Mouse (Mus musculus): ENCODE results near the gene Lcmt1.

Lcmt1 gene

DNA sequence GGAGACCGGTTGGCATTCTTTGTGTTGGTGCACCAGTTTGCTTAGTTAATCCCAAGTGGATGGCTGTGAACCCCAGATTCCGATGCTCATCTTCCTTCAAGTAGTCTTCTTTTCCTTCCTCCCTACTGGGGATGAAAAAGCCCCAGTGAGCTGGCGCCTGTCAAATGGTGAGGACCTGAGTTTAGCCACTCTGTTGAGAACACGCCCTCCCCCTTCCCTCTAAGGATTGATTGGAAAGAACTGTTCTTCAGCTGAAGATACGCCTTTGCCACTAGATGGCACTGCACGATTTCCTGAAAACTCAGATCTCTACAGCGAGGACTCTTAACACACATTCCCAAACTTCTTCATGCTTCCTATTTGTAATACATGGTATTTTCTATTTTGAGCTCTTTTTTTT is 29.2 kb downstream of the Lcmt1 start:
- peak in 1 of 2 experiments; percentile 11 for DNase-seq (ENCODE audit: low spot score in 2 of 2)

- DNase-seq (ENCODE audit: low spot score in 2 of 2) = no peak
Measured at GRCm38 (mm10) chr7:123399286-123399685, 29.7 kb downstream of the Lcmt1 start.

GRCm38 (mm10) chr7:123401121-123401520 is 31.5 kb downstream of the Lcmt1 start:
- DNase-seq (ENCODE audit: low spot score in 2 of 2) = no peak

DNA sequence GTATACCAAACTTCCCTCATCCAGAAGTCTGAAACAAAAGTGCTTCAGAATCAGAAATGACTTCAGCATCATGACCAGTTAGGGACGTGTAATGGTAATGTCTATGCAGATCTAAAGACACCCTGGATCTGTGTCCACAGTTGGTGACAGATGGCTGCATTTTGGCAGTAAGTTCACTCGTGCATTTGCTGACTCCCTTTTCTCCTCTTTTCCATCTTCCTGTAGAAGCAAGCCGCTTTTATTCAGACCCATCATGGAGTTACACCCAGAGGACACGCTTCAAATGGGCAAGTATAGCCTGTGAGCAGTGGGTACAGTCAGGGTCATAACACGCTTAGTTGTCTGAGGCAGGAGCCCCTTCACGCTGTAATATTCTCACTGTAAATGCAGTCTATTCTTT is 34.6 kb downstream of the Lcmt1 start:
- DNase-seq (ENCODE audit: low spot score in 2 of 2) = no peak

GRCm38 (mm10) chr7:123405619-123406018 is 36.0 kb downstream of the Lcmt1 start:
- no peak for DNase-seq (ENCODE audit: low spot score in 2 of 2)

DNA sequence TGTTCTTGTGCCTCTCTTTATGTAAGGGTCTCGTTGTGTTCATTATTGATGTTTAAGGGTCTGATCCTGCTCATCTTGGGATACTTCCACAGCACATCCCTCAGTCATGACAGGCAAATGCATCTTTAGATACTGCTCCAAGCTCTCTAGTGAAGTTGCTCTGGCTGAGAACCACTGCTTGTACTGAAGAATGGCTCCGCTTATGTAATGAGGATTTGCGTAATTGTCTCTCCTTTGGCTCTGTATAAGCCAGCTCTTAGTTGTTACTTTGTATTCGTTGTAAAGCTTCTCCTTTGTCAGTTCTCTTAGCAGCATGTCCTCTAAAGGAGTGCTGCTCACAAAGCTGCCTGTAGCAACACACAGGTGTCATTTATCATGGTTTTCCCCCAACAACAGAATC is 37.4 kb downstream of the Lcmt1 start:
- no peak for DNase-seq (ENCODE audit: low spot score in 2 of 2)

GRCm38 (mm10) chr7:123410502-123410901 is 40.9 kb downstream of the Lcmt1 start:
- DNase-seq (ENCODE audit: low spot score in 2 of 2) = no peak

- DNase-seq (ENCODE audit: low spot score in 2 of 2) = no peak
Measured at GRCm38 (mm10) chr7:123411109-123411508, 41.5 kb downstream of the Lcmt1 start.

DNA sequence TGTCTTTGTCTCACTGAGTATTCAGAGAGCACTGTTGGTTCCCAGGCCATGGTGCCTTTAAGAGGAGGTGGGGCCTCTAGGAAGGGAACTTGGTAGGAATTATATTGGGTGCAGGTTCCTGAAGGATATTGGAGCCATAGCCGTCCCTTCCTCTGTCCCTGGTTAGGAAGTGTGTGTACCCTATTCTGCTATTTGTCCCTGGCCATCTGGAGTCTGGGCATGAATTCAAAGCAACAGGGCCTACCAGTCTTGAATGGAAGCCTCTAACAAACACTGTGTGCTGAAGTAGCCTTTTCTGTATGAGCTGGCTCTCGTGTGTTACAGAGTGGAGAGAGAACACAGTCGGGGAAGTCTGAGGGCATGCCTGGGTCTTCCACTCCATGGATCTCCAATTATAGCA is 42.6 kb downstream of the Lcmt1 start:
- no peak for DNase-seq (ENCODE audit: low spot score in 2 of 2)

GRCm38 (mm10) chr7:123416803-123417202 is 47.2 kb downstream of the Lcmt1 start:
- DNase-seq (ENCODE audit: low spot score in 2 of 2) = no peak

DNA sequence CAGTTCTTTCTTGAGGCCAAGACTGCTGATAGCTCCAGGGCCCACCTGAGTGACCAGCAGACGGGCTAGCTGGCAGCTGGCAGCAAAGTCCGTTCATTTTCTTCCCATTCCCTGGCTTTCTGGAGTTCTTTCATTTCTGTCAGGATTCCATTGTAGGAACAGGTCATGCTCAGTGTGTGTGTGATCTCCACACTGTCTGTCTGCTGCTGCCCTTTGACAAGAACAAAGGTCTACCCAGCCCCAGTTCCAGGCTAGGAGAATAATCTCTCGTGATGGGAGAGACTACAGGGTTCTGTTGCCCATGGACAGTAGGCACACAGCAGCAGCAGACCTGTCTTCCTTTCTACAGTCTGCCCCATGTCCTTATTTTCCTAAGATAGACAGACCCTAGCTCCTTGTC is 48.1 kb downstream of the Lcmt1 start:
- DNase-seq (ENCODE audit: low spot score in 2 of 2) = no peak

- no peak for DNase-seq (ENCODE audit: low spot score in 2 of 2)
Measured at GRCm38 (mm10) chr7:123419984-123420383, 50.4 kb downstream of the Lcmt1 start.

- no peak for DNase-seq (ENCODE audit: low spot score in 2 of 2)
Measured at GRCm38 (mm10) chr7:123421958-123422357, 52.4 kb downstream of the Lcmt1 start.

- no peak for DNase-seq (ENCODE audit: low spot score in 2 of 2)
Measured at GRCm38 (mm10) chr7:123424281-123424680, 54.7 kb downstream of the Lcmt1 start.

GRCm38 (mm10) chr7:123425134-123425757 is 55.7 kb downstream of the Lcmt1 start:
- DNase-seq (ENCODE audit: low spot score in 2 of 2) = no peak

DNA sequence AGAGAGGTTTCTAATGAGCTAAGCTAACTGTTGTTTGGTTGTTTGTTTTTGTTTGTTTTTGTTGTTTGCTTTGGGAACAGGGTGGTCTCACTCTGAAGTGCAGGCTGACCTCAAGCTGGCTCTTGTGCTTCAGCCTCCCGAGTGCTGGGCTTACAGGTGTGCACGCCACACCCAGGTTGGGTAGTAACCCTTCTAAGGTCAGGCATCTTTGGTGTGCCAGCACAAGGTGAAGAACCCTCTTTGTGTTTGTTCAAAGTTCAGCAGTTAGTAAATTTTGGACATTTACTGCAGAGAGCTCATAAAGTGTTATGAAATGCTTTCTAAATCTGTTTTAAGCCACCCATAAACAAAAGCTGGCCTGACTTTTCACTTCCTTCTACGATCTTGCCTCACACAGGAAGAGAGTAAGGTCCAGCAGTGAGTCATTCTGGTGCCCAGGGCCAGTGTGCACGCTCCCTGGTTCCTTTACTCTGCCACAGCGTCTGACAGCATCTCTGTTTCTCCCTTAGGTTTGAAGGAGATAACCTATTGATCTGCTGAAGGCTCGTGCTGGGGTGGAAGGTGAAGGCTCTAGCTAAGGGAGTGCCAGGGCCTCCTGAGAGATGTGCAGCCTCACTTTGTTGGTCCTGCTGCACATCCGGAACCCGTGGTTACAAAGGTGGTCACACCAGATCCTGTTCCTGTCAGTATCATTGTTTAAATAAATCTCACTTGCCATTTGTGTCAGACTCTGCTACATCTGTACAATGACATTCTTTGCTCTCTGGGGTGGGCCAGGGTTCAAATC is 60.2 kb downstream of the Lcmt1 start:
- no peak for DNase-seq (ENCODE audit: low spot score in 2 of 2)

GRCm38 (mm10) chr7:123430411-123430705 is 60.8 kb downstream of the Lcmt1 start:
- DNase-seq (ENCODE audit: low spot score in 2 of 2) = no peak

DNA sequence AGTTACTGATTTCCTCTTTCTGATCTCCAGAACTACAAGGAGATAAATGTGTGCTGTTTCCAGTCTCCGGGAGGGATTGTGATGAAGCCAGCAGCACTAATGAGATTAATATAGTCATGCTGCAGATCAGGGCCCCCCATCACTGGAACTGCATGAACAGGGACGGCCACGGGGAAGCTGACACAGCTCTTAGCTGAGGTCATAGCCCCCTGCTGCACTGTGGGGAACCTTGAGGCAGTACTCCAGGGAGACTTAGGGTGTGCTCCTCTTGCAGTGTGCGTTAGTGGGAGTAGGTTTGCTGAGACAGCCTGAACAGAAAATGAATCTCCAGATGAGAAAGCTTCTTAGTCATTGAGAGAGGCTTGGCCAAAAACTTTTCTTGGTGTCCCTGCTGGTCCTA is 61.6 kb downstream of the Lcmt1 start:
- no peak for DNase-seq (ENCODE audit: low spot score in 2 of 2)

DNA sequence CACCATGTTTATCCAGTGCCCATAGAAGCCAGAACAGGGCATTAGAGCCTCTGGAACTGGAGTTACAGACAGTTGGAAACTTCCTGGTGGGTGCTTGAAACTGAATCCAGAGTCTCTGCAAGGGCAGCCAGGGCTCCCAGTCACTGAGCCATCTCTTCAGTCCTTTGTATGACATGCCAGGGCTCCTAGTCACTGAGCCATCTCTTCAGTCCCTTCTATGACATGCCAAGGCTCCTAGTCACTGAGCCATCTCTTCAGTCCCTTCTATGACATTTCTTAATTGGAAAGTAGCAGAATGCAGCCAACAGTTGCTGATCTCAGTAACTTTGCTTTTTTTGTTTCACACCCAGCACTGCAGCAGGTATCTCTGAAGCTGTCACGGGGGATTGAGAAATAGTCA is 72.5 kb downstream of the Lcmt1 start:
- DNase-seq (ENCODE audit: low spot score in 2 of 2) = no peak

DNA sequence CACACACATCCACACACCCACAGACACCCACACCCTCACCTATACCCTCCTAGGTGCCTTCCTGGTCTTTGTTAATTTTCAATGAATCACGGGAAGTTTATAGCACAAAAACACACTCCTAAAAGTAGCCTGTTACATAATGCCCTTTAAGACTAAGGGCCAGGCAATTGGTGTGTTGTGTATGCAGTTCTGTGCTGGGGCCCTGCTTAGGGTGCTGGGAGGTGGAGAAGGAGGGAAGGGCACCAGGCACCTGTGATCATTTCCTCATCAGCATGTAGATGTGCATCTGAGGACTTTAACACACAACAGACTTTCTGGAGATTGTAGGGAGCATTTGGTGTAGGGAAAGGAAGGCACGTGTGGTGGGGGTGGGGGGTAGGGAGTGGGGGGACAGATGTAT is 79.2 kb downstream of the Lcmt1 start:
- DNase-seq (ENCODE audit: low spot score in 2 of 2) = no peak

- DNase-seq (ENCODE audit: low spot score in 2 of 2) = no peak
Measured at GRCm38 (mm10) chr7:123449676-123450075, 80.1 kb downstream of the Lcmt1 start.

- no peak for DNase-seq (ENCODE audit: low spot score in 2 of 2)
Measured at GRCm38 (mm10) chr7:123450515-123450914, 80.9 kb downstream of the Lcmt1 start.

- DNase-seq (ENCODE audit: low spot score in 2 of 2) = no peak
Measured at GRCm38 (mm10) chr7:123452551-123452950, 83.0 kb downstream of the Lcmt1 start.

DNA sequence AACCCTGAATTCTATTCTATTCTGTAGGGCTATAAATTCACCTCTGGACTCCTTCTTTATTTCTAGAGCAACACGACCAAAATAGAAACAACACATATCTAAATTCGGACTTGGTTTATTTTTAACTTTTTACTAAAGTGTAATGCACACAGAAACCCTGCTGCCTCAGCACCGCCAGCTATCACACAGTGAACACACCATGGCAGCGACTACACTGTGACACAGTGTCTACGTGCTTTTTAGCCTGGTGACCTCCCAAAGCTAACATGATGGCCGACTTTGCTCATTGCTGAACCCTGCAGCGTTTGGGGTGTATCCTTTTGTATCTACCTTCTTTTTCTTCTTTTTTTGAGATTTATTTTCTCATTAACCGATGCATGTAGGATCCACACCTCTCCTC is 83.5 kb downstream of the Lcmt1 start:
- DNase-seq (ENCODE audit: low spot score in 2 of 2) = no peak
